Mouse (Mus musculus) intestine, embryonic 14.5 days (tissue): ENCODE data around the gene Slc29a2. TPM values are rescaled to one million over a fixed set of nuclear protein-coding genes. Genes with fewer than 3 reads are reported as not detected.
A peak's percentile ranks its signal among the peaks of the same experiment; 100 is the strongest.
"Not testable (repeated sequence)": the region's sequence is repeated elsewhere in the genome, so short reads cannot be mapped to it uniquely, and the experiment has no call there.

ENCODE experiments used
- ATAC-seq: fragments of 200-750 bp; cut with Nextera tagmentation; replicated peaks from 2 replicates; pipeline ENCODE4 v1.8.0; 2017; ENCODE audit warnings: low read depth, moderate number of reproducible peaks, moderate TSS enrichment, moderate library complexity; ENCODE audit not compliant: low FRiP score, low TSS enrichment
- DNase-seq: peaks from one replicate; pipeline ENCODE4 v3.0.0-alpha.2; 2018; ENCODE audit warnings: low spot score
- H3K27ac ChIP-seq: fragments of 300-500 bp; sonication (generic); 2 replicates; pipeline ENCODE4 v1.5.1; 2014; ENCODE audit warnings: low read depth, mild to moderate bottlenecking, control low read depth
- H3K27me3 ChIP-seq: fragments of 300-500 bp; sonication (generic); replicated peaks from 2 replicates; pipeline ENCODE4 v1.6.1; 2014; ENCODE audit warnings: low read length, control low read depth; ENCODE audit not compliant: control insufficient read depth, insufficient read depth
- H3K36me3 ChIP-seq: fragments of 300-500 bp; sonication (generic); 2 replicates; pipeline ENCODE4 v1.6.1; 2014; ENCODE audit warnings: low read length, control low read depth; ENCODE audit not compliant: control insufficient read depth, insufficient read depth
- H3K4me1 ChIP-seq: fragments of 300-500 bp; sonication (generic); replicated peaks from 2 replicates; pipeline ENCODE4 v1.6.1; 2014; ENCODE audit warnings: low read length, control low read depth, mixed read lengths; ENCODE audit not compliant: control insufficient read depth, insufficient read depth
- H3K4me2 ChIP-seq: fragments of 300-500 bp; sonication (generic); 2 replicates; pipeline ENCODE4 v1.6.1; 2014; ENCODE audit warnings: low read length
- H3K4me3 ChIP-seq: fragments of 300-500 bp; sonication (generic); 2 replicates; pipeline ENCODE4 v1.5.1; 2014; ENCODE audit warnings: low read depth, low read length, control low read depth, mixed read lengths
- H3K9ac ChIP-seq: fragments of 300-500 bp; sonication (generic); 2 replicates; pipeline ENCODE4 v1.6.1; 2014; ENCODE audit warnings: mild to moderate bottlenecking, low read length
- H3K9me3 ChIP-seq: fragments of 300-500 bp; sonication (generic); 2 replicates; pipeline ENCODE4 v1.6.1; 2016; ENCODE audit warnings: low read length, control low read depth; ENCODE audit not compliant: control insufficient read depth
- WGBS: fragments of 180-500 bp; shearing (Covaris S2); extraction: QIAGEN DNeasy Blood & Tissue Kit; methylation state at CpG from one replicate; pipeline ENCODE4 v1.1.7; 2014; 5-methylcytosine and 5-hydroxymethylcytosine counted together
- polyA plus RNA-seq: library from polyadenylated mRNA; unstranded; fragments of >200 nt; fragmentation: Nextera tagmentation; extraction: Ambion mirVana; gene quantifications from 2 replicates; pipeline ENCODE4 v1.2.1, GENCODE M21; 2014

Gene Slc29a2
- polyA plus RNA-seq, 1 experiment from 2014 or later = 6.8 TPM

DNA sequence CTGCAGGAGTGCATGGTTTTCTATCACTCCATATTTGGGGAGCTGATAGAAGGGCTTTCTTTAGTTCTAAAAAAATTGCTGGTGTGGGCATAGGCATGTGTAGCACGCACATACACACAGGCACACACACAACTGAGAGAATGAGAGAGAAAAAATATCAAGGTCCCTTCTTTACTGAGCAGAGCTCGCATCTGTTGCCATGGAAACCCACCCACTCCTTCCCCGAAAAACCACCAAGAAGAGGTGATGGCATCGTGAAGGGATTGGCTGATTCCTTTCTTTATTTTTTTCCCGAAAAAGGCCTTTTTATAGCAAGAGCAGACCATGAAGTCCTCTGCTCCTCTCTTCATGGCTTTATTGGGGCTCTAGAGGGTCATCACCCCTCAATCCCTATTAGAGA lies 29.6 kb upstream of the Slc29a2 start:
- no peak overlapping the region for H3K4me2 ChIP-seq
- WGBS = 58% methylated on average over 5 of the region's 5 CpGs

DNA sequence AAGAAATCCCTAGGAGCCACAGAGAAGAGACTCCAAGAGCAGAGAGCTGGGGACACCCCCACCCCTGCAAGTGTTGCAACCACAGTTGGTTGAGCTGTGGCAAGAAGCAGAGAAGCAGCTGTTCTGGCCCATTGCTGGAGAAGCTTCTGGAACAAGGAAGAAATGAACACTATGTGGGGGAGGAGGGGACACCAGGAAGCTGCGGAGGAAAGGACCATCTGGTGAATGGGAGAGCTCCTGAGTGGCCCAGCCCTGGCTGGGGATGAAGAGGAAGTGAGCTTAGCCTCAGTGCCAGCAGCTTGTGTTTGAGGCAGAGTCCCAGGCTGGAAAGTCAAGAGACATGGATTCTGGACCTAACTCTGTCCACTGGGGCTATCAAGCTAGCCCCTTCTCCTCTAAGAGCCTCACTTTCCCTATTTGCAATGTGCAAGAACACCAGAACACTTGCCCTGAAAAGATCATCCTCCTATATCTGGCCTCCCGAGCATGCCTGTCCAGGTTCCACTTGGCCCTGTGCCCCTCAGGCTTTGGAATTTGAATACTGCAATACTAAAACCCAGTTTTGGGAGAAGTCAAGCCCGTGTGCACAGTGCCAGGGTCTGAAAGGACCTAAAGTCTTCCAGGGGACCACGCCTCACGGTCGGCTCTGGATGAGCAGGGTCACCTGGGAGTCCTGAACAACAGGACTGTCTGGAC lies 24.1 kb upstream of the Slc29a2 start:
- ATAC-seq (no peak), DNase-seq (no peak)
- H3K4me1 ChIP-seq = peaks cover 7% of the 10 kb centered on the region; the same call in 1 of the 2 replicates
- peak overlapping the region; percentile 25 for H3K4me2 ChIP-seq
- no peaks in the 10 kb centered on the region for H3K36me3 ChIP-seq
- H3K9me3 ChIP-seq = no peaks in the 10 kb centered on the region
- 69% methylated on average over 6 of the region's 6 CpGs for WGBS
- H3K9ac ChIP-seq = no peak overlapping the region
- no peak overlapping the region for H3K27ac ChIP-seq
- peak overlapping the region; percentile 6; the same call in 1 of the 2 replicates for H3K4me3 ChIP-seq
- 0 out of 2 replicates have a peak, but pooled peaks cover 2% of the 10 kb centered on the region for H3K27me3 ChIP-seq

More for the DNA sequence above, 29.6 kb upstream of the Slc29a2 start:
- H3K36me3 ChIP-seq = no peaks in the 10 kb centered on the region
- no peak overlapping the region for H3K4me3 ChIP-seq
- peaks cover 31% of the 10 kb centered on the region for H3K27me3 ChIP-seq
- no peaks in the 10 kb centered on the region for H3K9me3 ChIP-seq
- ATAC-seq = no peak
- no peak overlapping the region for H3K27ac ChIP-seq
- DNase-seq = no peak
- H3K4me1 ChIP-seq = 0 out of 2 replicates have a peak, but pooled peaks cover 4% of the 10 kb centered on the region
- H3K9ac ChIP-seq = no peak overlapping the region

DNA sequence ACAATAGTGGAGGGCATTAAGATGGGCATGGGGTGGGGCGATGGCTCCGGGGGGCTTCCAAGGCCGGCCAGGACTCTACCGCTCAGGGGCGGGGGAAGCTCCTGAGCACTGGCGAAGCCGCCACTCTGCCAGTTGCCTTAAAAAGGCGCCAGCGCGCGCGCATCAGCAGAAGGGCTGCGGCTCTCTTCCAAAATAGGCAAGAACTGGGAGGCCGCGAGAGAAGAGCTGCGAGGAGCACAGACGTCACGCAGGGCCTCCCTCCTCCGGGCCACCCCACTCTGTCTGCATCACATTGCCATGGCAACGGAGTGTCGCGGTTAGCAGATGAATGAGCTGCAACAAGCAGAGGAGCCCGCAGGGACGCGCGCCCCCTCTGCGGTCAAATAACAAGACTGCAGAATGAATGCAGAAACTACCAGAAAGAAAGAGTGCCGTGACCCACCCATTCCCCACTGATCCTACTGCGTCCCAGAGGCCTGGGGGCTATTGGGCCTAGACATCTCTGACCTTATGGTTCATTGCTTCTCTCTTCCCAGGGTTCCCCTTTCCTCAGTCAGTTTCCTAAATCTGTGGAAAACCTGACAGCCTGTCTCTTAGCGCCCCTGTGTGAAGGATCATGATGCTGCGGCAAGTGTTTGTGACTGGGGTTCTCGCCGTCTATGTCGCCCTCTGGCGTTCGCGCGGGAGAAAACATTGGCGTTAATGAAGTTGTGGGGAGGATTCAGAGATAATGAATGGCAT lies 21.8 kb upstream of the Slc29a2 start:
- Histone ChIP-seq H3K9ac (peak overlapping the region; percentile 41; the same call in 1 of the 2 replicates), H3K4me3 (peak overlapping the region; percentile 23; the same call in 1 of the 2 replicates), H3K4me1 (peaks cover 7% of the 10 kb centered on the region; the same call in 1 of the 2 replicates), H3K9me3 (no peaks in the 10 kb centered on the region), H3K27me3 (0 out of 2 replicates have a peak, but pooled peaks cover 2% of the 10 kb centered on the region), H3K27ac (peak overlapping the region; percentile 80), H3K36me3 (no peaks in the 10 kb centered on the region), H3K4me2 (peak overlapping the region; percentile 48)
- DNase-seq (peak; percentile 86), ATAC-seq (peak; percentile 95)
- 1% methylated on average over 39 of the region's 39 CpGs for WGBS

DNA sequence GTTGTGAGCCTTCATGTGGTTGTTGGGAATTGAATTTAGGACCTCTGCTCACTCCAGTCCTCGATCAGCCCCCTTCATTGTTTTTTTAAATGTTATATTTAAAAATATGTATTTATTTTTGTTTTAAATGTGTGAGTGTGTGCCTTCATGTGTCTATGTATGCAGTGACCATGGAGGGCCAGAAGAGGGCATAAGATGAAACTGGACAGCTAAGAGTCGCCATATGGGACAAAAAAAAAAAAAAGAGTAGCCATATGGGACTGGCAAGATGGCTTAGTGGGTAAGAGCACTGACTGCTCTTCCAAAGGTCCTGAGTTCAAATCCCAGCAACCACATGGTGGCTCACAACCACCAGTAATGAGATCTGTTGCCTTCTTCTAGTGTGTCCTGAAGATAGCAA lies 20.0 kb upstream of the Slc29a2 start:
- not testable (repeated sequence) for ATAC-seq, H3K27me3 ChIP-seq, DNase-seq, H3K4me1 ChIP-seq, H3K4me2 ChIP-seq, H3K9ac ChIP-seq, H3K4me3 ChIP-seq, H3K27ac ChIP-seq, H3K36me3 ChIP-seq, H3K9me3 ChIP-seq
- WGBS = 59% methylated on average over 2 of the region's 2 CpGs

DNA sequence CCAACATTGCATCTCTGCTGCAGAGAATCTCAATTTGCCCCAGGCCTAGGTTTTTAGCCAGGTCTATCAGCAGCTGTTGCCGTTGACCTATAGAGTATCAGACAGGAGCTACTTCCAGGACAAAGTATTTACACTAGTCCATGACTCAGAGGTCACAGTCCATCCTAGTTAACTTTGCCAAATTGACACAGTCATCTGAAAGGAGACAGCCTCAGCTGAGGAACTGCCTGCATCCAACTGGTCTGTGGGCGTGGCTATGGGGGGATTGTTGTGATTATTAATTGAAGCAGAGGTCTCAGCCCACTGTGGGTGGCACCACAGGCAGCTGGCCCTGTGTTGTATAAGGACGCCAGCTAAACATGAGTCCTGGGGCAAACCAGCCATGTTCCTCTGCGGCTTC lies 18.7 kb upstream of the Slc29a2 start:
- 57% methylated on average over 4 of the region's 4 CpGs for WGBS

DNA sequence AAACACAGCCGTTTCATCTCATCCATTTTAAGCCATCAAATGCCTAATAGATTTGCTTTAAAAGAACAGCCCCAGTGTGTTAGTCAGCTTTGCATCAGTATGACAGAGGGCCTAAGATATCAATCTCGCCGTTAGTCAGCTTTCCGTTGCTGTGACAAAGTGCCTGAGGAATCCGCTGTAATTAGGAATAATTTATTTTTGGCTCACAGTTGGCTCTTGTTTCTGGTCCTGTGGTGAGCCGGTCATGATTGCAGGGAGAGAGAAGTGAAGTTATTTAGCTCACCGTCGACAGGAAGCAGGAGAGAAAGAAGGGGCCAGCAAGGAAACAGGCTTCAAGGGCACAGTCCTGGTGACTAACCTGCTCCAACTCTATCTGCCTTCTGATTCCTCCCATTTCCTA lies 10.5 kb upstream of the Slc29a2 start:
- Histone ChIP-seq H3K9ac (no peak overlapping the region), H3K36me3 (no peaks in the 10 kb centered on the region), H3K4me3 (no peak overlapping the region), H3K27ac (no peak overlapping the region), H3K4me2 (no peak overlapping the region), H3K27me3 (no peaks in the 10 kb centered on the region), H3K4me1 (peaks cover 7% of the 10 kb centered on the region; the same call in 1 of the 2 replicates), H3K9me3 (no peaks in the 10 kb centered on the region)
- WGBS = 64% methylated on average over 8 of the region's 8 CpGs
- DNase-seq = no peak
- ATAC-seq = no peak

More for the DNA sequence above, 18.7 kb upstream of the Slc29a2 start:
- no peak overlapping the region for H3K4me3 ChIP-seq
- H3K4me2 ChIP-seq = no peak overlapping the region
- no peak overlapping the region for H3K27ac ChIP-seq
- ATAC-seq = no peak
- H3K36me3 ChIP-seq = no peaks in the 10 kb centered on the region
- no peak for DNase-seq
- H3K9ac ChIP-seq = no peak overlapping the region
- H3K4me1 ChIP-seq = peaks cover 7% of the 10 kb centered on the region; the same call in 1 of the 2 replicates
- H3K9me3 ChIP-seq = no peaks in the 10 kb centered on the region
- H3K27me3 ChIP-seq = 0 out of 2 replicates have a peak, but pooled peaks cover 2% of the 10 kb centered on the region

DNA sequence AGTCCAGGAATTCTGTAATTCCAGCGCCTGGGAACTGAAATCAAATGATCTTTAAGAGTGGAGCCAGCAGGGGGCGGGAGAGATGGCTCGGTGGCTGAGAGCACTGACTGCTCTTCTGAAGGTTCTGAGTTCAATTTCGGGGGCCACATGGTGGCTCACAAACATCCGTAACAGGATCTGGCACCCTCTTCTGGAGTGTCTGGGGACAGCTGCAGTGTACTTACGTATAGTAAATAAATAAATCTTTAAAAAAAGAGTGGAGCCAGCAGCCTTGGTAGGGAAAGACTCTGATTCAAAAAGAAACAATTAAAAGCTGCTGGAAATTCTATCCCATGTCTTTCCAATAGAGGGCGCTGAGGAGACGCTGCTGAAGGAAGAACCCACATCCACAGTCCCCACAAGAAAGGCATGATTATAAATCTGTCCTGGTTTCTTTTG lies 8.7 kb upstream of the Slc29a2 start:
- H3K9ac ChIP-seq = no peak overlapping the region
- peaks cover 7% of the 10 kb centered on the region; the same call in 1 of the 2 replicates for H3K4me1 ChIP-seq
- no peaks in the 10 kb centered on the region for H3K27me3 ChIP-seq
- H3K9me3 ChIP-seq = no peaks in the 10 kb centered on the region
- no peaks in the 10 kb centered on the region for H3K36me3 ChIP-seq
- H3K27ac ChIP-seq = no peak overlapping the region
- no peak overlapping the region for H3K4me2 ChIP-seq
- DNase-seq (peak; percentile 66), ATAC-seq (no peak)
- WGBS = 15% methylated on average over 8 of the region's 8 CpGs
- no peak overlapping the region for H3K4me3 ChIP-seq

DNA sequence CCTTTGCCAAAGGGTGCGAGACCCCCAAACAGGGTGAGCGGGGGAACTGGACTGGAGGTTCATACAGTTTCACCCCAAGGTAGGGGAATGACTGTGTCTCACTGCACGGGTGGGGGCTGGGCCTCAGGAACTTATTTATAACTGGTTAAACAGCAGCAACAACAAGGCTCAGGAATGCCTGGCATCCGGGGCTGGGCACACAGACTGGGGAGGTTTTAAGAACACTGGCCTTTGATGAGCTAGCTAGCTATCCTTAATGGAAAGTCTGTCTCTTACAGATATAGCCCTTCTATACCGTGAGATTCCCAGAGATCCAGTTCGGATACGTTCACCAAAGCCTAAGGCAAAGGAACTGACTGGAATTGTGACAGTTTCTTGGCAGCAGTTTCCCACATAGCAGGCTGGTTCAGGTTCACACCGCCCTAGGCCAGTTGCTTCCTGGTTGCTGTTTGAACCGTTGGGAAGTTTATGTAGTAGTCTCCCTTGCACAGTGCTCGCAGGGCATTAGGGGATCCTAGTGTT lies 7.4 kb upstream of the Slc29a2 start:
- Histone ChIP-seq H3K9me3 (no peaks in the 10 kb centered on the region), H3K27me3 (no peaks in the 10 kb centered on the region), H3K4me3 (no peak overlapping the region), H3K4me1 (peaks cover 7% of the 10 kb centered on the region; the same call in 1 of the 2 replicates), H3K9ac (no peak overlapping the region), H3K27ac (no peak overlapping the region), H3K4me2 (peak overlapping the region; percentile 34), H3K36me3 (no peaks in the 10 kb centered on the region)
- WGBS = 25% methylated on average over 10 of the region's 10 CpGs
- DNase-seq = peak; percentile 58
- ATAC-seq = 0 out of 2 replicates have a peak, but pooled peaks have one; percentile 29
